Mouse (Mus musculus) layer of hippocampus, postnatal 25 days (tissue): ENCODE measurements around the gene Ifng. TPM values are rescaled to one million over a fixed set of nuclear protein-coding genes. Genes with fewer than 3 reads are reported as not detected.
"Not testable (repeated sequence)": the region's sequence is repeated elsewhere in the genome, so short reads cannot be mapped to it uniquely, and the experiment has no call there.

Source experiments
- DNase-seq, 2 experiments: peaks; one replicate each; pipeline ENCODE4 v3.0.0; 2022; ENCODE audit warnings: mixed read lengths in 2 of 2, low spot score in 1 of 2; ENCODE audit errors: extremely low spot score in 1 of 2
- total RNA-seq, 2 experiments: library from RNA; stranded (reverse); gene quantifications; 2 replicates each; pipeline ENCODE4 v1.2.3; 2021

The Ifng gene
- not detected for total RNA-seq

- DNase-seq: no peak
These were observed at the start of gene Ifng for GRCm38 (mm10) chr10:118440742-118441240. Ifng (plus strand) TSS chr10:118441046.

- no peak for DNase-seq
These were observed 40.9 kb upstream of the Ifng start for GRCm38 (mm10) chr10:118399917-118400316.

DNA sequence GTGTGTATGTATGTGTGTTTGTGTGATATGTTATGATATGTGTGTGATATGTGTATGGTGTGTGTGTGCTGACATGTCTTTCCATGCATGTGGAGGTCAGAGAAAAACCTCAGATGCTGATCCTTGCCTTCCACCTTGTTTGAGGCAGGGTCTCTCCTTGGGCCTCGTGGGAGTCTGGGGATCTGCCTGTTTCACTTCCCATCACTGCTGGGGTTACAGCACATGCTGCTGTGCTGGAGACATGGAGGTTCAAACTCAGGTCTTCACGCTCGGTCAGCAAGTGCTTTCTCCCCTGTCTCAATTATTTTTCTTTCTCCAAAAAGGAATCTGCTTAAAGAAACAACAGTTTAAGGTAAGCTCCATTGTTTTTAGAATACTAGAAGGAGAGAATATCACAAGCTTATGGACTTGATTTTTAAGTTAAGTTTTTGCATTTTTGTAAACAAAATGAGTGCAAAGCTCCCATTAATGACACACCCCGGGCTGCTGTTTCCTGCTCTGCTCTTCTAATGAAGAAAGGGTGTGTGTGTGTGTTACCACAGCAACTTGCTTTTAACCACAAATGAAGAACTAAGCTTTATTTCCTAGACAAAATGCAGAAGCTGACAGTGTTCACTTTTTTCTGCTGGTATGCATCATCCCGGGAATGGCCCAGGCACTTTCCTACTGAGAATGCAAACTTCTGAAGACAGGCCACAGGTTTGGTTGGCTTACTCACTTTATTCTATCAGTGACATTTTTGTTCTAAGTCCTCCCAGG lies 34.2 kb upstream of the Ifng start:
- no peak for DNase-seq

DNA sequence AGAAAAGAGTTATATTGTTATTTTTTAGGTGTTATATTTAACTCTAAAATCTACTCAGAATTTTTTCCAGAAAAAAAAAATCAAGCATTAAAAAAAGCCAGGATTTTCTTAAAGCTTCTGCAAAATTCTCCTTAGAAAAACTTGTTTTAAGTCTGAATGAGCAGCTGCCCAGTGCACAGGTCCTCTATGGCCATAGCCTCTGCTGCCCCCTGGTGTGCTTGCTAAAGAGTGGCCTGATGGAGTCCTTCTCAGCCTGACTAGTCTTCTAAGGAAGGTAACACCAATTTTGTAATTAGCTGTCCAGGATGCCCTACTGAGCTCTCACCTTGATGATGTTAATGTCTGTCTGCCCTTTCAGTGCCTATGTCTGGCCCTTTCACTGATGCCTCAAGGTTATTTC lies 29.5 kb upstream of the Ifng start:
- no peak for DNase-seq

DNA sequence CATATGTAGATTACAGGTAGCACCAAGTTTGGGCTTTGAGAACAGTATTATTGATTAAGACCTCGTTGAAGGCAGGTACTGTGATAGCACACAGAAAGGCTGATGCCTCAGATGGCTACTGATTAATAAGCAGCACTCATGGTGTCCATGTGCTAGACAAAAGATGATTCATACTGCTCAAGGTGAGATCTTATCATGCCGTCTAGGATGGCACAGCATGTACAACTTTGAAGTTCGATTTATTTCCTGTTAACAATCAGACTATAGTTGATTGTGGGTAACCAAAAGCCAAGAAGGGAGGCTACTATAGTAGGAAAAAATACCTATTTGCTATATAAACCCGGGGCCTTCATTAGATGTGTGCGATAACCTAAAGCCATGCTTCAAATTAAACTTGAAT lies 28.1 kb upstream of the Ifng start:
- DNase-seq: no peak

DNA sequence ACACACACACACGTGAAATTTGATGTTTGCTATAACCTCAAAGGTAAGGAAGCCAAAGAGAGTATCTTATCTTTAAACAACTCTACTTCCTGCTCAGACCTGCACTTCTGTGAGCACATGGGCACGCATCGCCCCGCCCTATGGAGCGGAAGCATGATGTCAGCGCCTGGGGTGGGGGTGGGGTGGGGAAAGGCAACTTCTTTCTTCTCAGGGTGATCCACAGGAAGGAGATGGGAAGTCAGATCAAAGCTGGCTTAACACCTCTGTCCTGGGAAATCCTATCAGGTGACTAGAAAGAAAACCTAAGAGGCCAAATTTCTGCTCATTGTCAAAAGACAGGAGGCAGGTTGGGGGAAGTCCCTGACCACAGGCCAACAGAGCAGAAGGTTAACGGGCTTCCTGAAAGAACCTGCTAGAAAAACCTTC lies 21.8 kb upstream of the Ifng start:
- DNase-seq: no peak

DNA sequence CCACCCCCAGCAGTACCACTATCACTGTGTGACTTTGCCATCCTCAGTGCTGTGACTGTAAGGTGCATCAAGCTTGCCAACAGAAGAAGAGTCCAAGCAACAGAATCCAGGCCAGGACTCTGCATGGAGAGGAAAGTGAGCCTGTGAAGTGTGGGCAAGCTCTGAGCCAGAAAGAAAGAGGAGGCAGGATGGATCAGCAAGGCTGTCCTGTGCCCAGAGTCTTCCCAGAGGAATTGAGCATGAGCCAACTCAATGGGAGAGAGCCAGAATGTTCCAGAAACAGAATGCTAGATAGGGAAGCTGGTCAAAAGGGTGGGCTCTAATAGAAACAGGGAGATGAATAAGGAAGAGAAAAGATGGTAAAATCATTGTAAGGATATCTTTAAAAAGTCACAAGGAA lies 19.9 kb upstream of the Ifng start:
- DNase-seq: no peak

GRCm38 (mm10) chr10:118435501-118435900 lies 5.3 kb upstream of the Ifng start:
- DNase-seq: no peak

DNA sequence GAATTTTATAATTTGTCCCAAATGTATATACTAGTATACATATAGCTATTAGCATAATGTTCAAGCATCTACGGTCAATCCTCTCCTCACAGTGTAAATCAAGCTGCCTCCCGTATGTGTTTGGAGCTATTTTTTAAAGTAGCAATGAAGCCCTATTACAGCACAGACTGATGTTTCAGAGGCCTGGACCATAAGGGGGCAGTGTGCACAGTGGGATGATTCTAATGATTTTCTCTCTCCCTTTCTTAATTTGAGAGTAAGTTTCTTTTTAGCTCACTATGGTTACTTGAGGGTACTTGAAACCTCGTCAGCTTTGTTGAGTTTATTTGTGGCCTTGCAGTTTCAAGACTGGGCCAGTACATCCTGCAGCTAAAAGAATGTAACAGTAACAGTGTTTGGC lies 1.1 kb downstream of the Ifng start:
- DNase-seq: peak in 1 of 2 experiments; percentile 8

GRCm38 (mm10) chr10:118442999-118443398 lies 2.2 kb downstream of the Ifng start:
- no peak for DNase-seq

GRCm38 (mm10) chr10:118445021-118445420 lies 4.2 kb downstream of the Ifng start:
- no peak for DNase-seq

GRCm38 (mm10) chr10:118445502-118445901 lies 4.7 kb downstream of the Ifng start:
- DNase-seq: no peak

DNA sequence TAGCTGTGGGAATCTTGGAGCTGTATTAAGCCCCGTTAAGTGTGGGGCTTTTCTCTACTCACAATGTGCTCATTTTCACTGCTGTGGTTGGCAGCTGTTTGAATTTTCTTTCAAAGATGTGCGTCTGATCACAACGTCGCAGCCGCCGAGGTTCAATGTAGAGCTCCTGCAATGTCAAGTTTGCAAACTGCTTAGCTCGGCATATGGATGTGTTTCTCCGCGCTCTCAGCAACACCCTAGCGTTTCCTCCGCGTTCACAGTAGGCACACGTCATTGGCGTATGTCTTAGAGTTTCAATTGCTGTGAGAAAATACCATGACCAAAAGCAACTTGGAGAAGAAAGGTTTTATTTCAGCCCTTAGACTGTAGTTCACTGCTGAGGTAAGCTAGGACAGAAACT lies 5.1 kb downstream of the Ifng start:
- no peak for DNase-seq

DNA sequence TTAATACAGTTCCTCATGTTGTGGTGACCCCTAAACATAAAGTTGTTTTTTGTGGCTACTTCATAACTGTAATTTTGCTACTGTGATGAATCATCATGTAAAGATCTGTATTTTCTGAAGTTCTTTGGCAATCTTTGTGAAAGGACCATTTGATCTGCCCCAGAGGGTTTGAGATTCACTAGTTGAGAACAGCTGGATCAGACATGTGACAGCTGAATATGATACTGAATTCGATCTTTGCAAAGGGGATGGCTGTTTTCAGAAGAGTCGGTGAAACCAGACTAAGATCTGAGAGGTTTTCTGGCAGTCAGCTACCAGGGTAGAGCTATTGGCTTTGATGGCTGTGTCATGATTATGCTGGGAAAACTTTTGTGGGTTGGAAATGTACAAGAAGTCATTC lies 10.9 kb downstream of the Ifng start:
- DNase-seq: no peak

GRCm38 (mm10) chr10:118458729-118459128 lies 17.9 kb downstream of the Ifng start:
- DNase-seq: no peak

DNA sequence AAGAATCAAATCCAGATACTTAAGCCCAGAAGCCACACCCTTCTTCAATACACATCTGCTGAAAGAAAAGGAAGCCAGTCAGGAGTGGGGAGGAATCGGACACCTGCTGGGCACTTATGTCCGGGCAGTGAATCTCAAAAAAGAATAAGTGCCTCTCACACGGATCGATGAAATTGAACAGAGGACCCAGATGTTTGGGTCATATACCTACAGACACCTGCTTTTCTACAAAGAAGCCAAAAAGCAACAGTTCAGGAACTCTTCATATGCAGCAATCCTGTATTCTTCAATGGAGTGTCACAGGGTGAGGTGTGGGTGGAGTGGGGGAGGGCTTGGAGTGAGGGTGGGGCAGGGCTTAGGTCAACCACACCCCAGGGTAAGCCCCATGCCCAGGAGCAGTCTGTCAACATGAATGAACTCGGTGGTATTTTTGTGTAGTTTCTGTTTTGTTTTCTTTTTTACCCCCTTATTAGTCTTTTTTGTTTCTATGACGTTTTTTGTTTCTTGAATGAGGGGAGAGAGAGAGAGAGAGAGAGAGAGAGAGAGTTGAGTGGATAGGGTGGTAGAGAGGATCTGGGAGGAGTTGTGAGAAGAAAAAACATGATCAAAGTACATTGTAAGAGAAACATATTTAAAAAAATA lies 20.4 kb downstream of the Ifng start:
- no peak for DNase-seq

DNA sequence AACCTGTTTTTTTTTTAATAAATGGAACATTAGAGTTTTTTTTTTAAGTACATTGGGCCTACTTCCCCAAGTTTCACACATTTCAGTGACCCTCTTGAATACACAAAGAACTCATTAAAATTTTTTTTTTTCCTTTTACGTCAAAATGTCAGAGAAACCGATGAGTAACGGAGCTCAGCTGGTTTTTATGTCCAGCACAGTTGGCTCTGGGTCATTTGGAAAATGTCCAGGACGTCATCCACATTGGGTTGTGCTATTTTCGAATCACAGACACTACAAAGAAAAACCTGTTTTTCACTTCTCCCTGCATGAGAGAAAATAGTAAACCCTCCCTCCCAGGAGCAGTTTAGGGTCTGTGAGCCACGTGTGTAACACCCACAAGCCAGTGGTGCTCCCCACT lies 25.6 kb downstream of the Ifng start:
- DNase-seq: no peak

DNA sequence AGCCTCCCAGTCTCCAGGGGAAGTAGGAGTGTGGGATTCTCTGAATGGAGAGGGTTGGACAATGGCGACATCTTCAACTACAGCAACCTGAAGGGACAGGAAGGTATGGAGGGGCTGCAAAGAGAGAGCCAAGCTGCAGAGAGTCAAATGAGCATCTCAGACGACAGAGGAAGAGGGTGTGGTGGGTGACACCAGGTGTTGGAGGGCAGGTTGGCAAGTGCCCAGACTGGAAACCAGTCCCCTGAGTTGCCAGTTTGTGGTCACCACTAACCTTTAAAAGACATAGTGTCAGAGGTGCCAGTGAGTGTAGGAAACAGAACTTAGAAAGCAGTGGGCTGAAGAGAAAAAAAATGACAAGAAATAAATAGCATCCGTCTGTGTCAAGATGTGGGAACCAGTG lies 28.2 kb downstream of the Ifng start:
- no peak for DNase-seq

DNA sequence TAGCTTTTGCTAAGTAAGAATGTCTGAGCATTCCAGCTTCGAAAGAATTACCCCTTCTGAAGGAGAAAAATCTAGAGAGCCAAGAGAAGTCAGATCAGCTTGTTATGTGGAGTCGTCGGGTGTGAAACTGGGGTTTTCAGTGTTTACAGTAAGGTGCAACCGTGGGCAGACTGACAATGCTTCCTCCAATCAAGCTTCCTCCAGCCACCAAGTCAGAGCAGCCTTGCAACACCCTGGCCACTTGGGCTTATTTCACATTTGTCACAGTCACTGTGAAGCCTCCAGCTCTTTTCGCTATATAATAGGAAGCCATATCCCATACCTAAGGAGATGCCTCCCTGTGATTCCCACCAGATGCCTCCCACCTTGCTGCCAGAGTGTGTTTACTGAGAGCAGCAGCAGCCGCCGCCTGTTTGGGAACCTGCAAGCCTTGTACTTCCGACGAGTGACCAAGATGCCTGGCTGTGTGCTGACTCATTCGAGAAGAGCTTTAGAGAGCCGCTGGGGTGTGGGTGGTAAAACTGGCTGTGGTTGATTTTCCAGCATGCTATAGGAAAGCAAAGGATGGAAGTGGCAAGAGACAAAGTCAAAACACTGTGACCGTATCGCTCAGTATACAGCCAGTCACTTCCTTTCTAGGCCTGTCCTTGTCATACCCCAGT lies 29.6 kb downstream of the Ifng start:
- no peak for DNase-seq

DNA sequence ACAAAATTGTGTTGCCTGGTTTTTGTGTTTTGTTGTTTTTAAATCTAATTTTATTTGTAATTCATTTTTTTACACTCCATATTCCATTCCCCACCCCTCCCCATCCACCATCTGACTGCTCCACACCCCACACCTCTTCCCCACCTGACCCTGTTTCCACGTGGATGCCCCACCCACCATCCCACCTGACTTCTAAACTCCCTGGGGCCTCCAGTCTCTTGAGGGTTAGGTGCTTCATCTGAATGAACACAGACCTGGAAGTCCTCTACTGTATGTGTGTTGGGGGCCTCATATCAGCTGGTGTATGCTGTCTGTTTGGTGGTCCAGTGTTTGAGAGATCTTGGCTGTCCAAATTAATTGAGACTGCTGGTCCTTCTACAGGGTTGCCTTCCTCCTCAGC lies 32.0 kb downstream of the Ifng start:
- not testable (repeated sequence) for DNase-seq

DNA sequence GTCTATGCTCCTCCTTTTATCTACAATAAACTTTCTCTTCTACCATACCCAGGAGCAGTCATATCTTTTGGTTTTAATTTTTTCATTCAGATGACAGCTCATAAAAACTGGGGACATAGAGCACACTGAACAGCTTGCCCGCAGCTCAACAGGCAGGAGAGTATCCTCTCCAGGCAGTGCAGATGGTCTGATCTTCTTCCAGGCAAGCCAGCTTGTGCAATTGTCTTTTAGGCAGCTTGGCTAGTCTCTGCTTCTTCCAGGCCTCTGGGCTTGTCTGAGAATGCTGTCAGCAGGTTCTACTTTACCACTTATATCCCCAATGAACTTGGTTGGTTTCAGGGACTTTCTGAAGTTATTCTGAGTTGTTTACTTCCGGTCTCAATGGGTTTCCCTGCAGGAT lies 35.9 kb downstream of the Ifng start:
- DNase-seq: peak; percentile 9 to 12
